Mouse (Mus musculus): ENCODE measurements around the gene Bcap31.
"Not testable (repeated sequence)": the region's sequence is repeated elsewhere in the genome, so short reads cannot be mapped to it uniquely, and the experiment has no call there.

Bcap31 gene

DNA sequence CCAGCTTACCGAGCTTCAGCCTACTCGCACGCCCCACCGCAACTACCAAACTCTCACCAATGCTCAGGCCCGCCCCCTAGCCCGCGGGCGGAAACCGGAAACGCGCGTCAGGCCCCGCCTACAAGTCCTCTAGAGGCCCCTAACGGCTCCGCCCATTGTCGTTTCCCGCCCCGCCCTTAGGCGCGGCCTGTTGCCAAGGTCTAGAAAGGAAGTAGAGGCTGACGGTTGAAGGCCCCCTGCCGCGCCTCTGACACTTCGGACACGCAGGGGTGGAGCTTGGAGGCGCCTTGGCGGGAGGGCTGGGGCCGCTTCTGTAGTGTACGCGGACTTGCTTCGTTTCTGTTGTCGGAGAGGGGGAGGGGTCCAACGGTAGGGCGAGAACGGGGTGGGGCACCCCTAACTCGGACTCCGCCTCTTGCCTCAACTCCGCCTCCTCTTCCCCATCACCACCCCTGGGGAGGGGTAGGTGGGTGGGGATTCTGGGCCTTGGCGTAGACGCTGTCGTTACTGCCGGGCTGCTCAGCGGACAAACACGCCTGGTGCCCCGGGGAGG, at the start of gene Bcap31, which contains the start of gene Abcd1:
Gene Bcap31 (minus strand): TSS at position 67 of the 553 bp plus-strand sequence.
Gene Abcd1 (plus strand): TSS at position 489 of the 553 bp plus-strand sequence.
- peak; percentile 78 for DNase-seq (ENCODE audit: low spot score)

DNA sequence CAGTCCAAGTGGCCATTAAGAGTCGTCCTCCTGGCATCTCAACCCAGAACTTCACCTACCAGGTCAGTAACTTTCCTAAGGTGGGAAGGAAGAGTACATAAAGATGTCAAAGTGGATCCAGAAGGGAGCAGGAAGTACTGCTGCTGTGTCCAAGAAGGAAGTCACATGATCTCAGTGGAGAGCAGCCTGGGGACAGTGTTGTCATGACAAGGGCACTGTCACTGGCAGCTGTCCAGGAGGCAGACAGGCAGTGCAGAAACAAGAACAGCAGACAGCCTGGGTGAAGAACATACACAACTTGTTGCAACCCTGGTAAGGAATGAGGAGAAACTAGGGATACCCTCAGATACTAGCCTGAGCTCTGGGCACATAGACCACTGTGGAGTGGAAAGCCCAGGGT, 49.3 kb upstream of the Bcap31 start:
- no peak for DNase-seq (ENCODE audit: low spot score)

DNA sequence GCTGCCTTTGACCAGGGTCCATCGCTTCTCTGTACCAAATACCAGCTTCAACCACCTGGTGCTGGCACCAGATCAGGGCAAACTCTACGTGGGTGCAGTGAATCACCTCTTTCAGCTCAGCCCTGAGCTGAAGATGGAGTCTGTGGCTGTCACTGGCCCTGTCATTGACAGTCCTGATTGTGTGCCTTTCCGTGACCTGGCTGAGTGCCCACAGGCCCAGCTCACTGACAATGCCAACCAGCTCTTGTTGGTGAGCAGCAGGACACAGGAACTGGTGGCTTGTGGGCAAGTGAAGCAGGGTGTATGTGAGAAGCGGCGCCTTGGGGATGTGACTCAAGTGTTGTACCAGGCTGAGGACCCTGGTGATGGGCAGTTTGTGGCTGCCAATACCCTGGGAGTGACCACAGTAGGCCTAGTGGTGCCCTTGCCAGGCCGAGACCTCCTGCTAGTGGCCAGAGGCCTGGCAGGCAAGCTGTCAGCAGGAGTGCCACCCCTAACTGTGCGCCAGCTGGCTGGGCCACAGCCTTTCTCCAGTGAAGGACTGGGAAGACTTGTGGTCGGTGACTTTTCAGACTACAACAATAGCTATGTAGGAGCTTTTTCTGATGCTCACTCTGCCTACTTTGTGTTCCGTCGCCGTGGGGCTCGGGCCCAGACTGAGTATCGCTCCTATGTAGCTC, 42.8 kb upstream of the Bcap31 start:
- DNase-seq (ENCODE audit: low spot score) = no peak

DNA sequence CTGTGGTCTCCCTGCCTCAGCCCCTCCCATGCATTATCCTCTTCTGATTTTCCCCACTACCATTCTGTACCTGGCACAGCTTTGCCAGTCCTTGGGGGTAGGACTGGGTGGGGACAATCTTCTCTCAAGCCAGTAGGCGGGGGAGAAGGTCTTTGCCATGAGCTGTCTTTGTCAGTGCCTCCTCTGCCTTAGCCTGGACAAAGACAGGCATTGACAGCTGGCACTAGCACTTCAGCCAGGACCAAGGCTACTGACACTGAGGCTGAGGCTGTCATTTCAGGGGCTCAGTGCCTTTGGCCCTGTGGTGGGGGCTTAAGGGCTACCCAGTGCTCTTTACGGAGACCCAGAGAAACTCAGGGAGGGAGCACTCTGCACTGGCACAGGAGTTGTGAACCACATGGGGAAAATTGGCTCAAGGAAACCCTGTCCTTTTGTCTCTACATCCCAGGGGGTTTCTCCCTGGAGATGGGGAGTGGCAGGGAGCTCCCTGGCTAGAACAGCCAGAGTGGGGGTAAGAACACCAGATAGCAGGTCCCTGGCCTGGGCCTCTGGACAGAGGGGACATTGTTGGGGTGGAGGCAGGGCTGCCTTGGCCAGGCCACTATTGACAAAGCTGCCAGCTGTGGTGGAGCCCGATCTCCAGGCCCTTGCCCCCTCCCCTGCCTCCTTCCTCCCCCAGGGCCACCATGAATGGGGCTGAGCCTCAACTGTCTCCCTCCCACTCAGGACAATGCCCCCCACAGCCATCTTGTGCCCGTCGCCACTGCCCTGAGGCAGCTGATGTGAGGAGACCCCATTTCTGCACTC, 40.6 kb upstream of the Bcap31 start, which contains the start of gene Plxnb3:
Gene Plxnb3 (plus strand): TSS at position 757 of the 807 bp plus-strand sequence.
- DNase-seq (ENCODE audit: low spot score) = no peak

DNA sequence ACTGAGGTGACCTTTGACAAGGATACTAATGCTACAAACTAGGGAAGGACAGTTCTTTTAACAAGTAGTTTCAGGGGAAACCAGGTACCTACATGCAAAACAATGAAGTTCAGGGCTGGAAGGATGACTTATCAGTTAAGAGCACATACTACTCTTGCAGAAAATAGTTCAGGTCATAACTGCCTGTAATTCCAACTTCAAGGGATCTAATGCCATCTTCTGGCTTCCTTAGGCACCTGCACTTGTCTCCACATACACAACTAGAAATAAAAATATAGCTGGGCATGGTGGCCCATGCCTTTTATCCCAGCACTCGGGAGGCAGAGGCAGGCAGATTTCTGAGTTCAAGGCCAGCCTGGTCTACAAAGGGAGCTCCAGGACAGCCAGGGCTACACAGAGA, 33.0 kb upstream of the Bcap31 start:
- no peak for DNase-seq (ENCODE audit: low spot score)

DNA sequence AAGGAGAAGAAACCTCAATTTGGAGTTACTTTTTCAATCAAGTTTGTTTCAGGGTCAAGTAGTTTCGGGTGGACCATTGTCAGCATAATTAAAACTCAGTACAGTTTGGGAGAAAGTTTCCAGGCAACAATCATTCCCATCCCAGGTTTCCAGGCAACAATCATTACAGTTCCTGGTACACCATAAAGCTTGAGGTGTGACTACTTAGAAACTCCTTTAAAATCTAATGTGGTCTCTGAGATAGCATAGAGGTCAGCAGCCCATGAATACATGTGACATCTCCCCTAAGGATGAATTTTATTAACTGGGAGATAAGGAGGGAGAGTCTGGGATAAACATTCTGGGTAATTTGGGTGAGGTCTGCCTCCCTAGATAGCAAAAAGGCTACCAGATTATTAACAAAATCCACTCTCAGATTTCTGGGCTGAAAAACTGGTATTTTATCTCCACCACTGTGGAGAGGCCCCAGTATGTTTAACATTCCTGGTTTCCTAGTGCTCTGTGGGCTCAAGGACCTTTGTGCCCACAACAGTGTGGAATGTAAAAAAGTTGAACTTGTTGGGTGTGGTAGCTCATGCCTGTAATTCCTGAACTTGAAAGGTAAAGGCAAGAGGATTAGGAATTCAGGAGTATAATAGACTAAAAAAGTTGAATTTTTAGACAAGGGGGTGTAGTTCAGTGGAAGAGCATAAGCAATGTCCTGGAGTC, 29.0 kb upstream of the Bcap31 start:
- no peak for DNase-seq (ENCODE audit: low spot score)

DNA sequence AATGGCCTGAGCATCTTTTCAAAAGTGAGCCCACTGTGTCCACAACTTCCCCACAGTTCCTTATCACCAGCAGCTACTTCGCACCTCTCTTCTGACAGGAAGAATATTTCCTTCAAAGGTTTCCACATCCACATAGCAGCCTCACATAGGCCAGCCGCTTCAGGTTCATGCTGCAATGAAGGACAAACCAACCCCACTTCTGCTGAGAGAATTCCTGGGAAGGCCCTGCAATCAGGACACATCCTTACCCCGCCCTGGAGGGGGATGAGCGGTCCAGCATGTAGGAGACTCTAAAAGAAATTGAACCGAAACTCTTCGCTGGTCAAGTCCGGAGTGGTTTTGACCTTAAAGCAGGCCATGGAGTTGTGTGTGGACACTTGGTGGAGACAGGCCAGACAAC, 23.9 kb upstream of the Bcap31 start:
- DNase-seq (ENCODE audit: low spot score) = not testable (repeated sequence)

DNA sequence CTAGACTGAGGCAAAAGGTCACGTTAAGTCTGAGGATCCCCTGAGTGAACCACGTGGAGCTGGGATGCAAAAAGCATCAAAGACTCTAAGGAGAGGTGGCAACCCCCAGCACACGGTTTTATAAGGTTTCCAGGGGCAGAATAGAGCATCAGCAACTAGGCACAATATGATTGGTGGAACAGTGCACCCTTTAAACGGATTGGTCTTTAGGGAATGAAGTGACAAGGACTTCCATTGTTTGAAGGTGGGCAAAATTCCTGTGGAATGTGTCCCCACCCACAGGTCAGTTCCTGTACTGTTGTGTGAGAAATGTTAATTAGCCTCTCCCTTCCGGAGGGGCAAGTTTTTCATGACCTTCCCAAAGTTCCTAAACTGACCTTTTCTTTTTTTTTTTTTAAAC, 23.2 kb upstream of the Bcap31 start:
- DNase-seq (ENCODE audit: low spot score) = no peak

DNA sequence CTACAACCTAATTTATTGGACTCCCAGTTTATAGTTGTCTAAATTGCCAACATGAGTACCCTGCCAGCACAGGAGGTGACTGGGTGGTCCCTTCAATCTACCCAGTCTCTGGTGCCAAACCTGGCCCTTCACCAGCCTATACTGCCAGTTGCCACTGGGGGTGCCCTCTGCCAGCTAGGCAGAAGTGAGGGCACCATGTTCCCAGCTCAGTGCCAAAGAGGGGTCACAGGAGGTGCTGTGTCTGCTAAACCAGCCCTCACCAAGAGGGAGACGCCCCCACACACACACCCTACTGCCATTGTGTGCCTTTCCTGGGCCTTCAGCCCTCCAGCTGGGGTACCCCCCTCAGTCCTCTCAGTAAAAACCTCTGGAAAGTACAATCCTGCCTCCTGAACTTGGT, 22.2 kb upstream of the Bcap31 start:
- no peak for DNase-seq (ENCODE audit: low spot score)

DNA sequence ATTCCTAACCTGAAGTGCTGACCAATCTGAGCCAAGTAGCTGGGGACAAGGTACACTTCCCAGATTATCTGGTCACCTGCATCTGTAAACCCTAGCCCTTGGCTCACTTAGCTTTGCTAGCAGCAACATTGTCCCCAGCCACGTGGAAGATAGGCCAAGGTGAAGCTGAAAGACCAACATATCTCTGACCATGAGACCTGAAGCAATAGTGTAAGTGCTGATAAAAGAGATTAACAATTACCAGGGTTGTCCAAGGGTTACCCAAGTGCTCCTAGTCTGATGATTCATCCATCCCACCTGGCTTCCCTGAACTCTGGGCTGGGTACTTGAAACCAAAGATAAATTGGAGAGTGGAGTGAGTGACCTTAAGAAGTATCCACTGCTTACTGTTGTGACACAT, 14.9 kb upstream of the Bcap31 start:
- DNase-seq (ENCODE audit: low spot score) = no peak

DNA sequence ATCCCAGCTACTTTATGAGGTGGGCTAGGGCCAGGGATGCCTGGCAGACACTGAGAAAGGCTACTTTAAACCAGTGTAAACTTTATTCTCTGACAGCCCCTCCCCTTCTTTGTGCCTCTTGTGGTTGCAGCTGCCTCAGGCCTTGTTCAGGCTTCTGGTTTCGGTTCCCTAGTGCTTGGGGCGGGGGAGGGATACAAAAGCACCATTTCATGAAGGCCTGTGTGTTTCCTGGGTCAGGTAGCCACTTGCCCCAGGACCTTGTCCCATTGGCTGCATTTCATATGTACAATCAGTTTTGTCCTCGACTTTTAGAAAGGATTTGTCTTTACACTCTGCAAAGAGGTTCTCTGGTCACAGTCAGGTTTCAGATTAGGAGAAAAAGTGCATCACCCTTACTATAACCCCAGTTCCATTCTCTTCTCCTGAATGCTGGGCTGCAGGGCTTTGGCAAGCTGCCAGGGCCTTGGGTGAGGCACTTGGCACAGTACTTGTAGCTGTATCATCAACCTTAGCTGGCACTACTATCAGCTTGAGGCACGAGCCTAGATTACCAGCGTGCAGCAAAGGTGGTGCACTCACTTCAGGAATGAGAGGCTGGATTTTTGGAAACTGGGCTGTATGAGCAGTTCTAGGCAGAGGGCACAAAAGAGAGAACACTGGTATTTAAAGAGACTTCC, 2.8 kb upstream of the Bcap31 start:
- no peak for DNase-seq (ENCODE audit: low spot score)

DNA sequence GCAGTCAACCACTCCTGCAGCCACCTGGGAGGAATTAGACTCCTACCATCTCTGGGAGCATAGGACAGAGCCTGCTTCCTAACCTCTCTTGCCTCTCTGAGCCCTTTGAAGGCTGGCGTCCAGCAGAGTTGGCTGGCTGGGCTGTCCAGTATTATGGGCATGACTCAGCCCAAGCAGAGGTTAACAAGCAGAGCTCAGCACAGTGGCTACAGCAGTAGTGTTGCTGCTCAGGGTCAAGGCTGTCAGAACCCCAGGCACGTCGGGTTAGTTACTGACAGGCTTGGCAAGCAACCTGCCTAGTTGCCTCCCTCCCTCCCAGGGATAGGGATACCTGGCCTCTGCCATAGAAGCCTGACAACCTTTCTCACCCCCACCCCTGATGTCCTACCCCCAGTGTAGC, 2.3 kb upstream of the Bcap31 start:
- no peak for DNase-seq (ENCODE audit: low spot score)

DNA sequence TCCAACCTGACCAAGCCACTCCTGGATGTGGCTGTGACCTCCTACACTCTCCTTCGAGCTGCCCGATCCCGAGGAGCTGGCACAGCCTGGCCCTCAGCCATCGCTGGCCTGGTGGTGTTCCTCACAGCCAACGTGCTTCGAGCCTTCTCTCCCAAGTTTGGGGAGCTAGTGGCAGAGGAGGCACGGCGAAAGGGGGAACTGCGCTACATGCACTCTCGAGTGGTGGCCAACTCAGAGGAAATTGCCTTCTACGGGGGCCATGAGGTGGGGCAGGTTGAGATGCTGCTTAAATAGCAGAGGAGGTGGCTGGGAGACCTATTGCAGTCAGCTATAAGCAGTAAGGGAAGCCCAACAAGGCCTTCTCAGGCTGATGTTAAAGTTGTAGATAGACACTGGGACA, 1.7 kb upstream of the Bcap31 start:
- no peak for DNase-seq (ENCODE audit: low spot score)

DNA sequence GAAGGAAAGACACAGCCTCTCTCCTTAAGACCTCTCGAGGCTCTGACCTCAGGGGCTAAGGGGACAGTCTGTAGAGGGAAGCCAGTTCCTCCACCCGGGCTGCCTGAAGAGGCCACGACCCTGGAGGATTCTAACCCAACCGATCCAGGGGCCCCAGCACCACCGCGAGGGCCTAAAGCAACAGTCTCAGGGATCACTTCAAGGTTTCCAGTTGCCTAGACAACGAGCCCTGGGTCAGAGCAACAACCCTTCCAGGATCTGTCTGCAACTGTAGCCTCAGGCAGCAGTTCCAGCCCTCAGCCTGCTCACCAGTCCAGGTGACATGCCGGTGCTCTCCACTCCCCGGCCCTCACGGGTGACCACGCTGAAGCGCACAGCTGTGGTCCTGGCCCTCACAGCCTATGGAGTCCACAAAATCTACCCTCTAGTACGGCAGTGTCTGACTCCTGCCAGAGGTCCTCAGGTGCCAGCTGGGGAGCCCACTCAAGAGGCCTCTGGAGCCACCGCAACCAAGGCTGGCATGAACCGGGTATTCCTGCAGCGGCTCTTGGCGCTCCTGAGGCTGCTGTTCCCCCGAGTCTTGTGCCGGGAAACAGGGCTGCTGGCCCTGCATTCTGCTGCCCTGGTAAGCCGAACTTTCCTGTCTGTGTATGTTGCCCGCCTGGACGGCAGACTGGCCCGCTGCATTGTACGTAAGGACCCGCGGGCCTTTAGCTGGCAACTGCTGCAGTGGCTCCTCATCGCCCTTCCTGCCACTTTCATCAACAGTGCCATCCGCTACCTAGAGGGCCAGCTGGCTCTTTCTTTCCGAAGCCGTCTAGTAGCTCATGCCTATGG, 952 bp upstream of the Bcap31 start:
- peak; percentile 7 for DNase-seq (ENCODE audit: low spot score)

DNA sequence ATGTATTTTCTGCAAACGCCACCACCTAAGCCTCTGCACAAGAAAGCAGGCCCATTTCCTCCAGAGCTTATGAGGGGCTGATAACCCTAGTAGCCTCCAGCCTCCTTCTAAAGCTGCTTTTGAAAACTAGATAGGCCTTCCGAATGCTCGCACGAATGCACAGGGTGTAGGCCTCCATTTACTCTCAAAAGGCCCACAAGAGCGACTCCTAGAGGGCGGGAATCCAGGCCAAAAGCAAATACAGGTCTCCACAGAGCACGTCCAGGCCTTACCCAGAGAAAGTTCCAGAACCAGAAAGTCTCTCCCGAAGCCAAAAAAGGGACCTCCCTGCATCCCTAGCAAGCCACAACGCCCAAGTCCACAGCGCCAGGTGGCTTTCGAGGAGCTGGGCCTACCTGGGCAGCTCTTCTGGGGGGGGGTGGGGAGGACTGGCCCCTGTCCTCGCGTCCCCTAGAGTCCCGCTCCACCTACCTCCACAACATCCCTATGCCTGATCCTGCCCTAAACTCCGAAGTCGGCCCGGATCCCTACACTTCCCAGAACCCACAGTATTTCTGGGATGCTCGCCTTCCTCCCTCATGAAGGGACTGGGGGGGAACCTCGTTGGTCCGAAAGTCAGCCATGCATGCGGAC, 383 bp downstream of the Bcap31 start:
- DNase-seq (ENCODE audit: low spot score) = peak; percentile 25

DNA sequence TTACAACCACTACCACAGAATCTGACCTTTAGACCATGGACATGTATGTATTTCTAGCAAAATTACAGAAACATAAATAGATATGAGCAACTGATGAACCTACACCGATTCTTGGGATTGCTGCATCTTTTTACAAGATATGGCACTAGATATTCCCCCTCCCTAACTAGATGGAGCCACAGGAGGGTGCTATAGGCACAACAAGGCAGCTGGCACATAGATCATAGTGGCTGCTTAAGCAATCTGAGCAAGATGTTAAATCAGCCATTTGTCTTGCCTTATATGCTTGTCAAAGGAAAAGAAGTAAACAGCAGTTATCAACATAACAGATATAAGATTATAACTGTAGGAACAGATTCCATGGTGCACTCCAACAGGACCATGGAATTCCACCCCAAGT, 15.5 kb downstream of the Bcap31 start:
- DNase-seq (ENCODE audit: low spot score) = no peak

DNA sequence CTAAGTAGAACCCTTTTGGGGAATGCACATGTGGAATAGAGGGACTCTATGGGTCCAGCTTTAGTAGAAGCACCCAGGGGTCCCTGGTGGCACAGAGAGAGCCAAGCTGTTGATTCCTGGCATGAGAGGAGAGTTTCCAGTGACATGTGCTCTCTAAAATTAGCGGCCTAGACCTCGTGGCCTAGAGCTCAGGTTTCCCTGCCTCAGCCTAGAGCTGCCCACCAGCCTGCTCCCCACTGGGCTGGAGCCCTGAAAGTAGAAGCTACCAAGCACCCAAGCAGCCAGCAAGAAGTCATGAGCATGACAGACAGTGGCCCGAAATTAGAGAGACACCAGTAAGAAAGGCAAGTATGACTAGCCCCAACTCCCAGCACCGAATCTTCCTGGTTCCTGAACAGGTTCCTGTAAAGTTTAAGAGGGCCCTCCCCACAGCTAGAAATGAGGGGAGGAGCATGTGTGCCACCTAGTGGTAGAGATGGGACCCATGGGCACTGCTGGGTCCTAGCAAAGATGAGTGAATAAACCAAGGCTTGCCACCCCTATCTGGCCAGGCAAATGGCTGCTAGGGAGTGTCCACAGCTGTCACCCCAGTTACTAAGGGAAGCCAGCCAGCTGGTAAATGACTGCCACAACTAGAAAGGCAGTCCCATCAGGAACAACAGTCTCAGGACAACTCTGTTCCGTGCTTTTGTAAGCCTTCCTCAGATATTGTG, 24.9 kb downstream of the Bcap31 start:
- peak; percentile 21 for DNase-seq (ENCODE audit: low spot score)

DNA sequence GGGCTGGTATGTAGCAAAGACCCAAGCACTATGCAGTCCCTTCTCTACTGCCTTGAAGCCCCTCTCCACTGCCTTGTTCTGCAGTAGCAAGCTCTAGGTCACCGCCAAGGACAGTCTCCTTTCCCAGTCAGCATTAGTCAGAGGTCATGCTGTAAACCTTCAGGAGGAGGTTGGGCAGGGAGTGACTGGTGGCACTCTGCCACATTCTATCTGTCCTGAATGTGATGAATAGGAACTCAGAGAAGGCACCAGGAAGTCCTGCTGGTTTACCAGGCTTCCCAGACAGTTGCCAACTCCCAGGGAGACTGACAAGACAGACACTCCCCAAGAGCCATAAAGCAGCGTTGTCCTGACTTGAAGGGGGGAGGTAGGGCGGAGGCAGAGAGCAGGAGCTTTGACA, 30.3 kb downstream of the Bcap31 start:
- no peak for DNase-seq (ENCODE audit: low spot score)

DNA sequence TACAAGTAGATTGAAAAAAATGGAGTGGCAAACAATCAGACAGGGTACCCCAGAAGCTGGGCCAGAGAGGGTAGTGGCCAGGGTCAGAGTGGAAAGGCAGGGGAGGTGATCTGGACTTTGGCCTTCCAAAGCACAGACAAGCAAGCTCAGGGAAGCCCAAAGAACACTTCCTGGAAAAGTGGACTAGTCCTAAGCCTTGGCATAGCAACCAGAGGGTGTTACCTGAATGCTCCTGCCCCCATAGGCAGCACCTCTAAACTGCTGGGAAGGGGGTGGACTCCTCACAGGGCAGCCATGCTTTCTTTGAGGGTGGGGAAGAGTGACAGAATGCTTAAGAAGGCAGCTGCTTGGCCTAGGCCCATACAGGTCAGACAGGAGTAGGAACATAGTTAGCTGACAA, 31.0 kb downstream of the Bcap31 start:
- DNase-seq (ENCODE audit: low spot score) = no peak

DNA sequence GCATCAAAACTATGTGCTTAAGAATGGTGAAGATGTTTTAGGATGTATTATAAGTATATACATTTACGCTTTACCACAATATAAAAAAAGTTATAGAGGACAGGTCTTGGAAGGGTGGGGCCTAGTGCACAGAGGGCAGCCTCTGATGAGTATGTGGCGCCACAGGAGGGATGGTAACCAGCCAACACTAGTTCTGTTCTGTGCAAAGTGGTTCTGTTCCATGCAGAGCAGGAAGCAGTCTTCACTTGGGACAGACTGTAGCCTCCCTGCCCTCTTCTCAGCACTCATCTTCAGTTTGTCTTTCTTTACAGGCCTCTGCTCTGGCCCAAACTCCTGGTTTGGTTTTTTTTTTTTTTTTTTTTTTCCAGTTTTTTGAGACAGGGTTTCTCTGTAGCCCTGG, 31.8 kb downstream of the Bcap31 start:
- DNase-seq (ENCODE audit: low spot score) = no peak
